ENCODE assay signal across 11 mouse cellular contexts in the genomic region with DNA sequence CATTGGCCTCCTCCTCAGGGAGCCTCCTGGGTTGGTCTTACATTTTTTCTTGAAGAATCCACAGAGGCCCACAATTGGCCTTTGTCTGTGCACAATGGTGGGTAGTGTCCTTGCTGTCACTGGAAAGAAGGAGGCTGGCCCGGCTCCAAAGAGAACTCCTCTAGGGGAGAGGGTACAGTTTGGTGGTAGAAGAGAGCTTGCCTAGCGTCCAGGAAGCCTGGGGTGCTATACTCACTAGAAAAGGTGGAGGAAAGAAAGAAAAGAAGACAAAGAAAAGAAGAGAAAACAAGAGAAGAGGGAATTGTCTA. TPM values are rescaled to one million over a fixed set of nuclear protein-coding genes. Genes with fewer than 3 reads are reported as not detected.
DNase-seq lines count a peak whose midpoint lies in the region; ATAC-seq and TF ChIP-seq lines count a peak whose summit lies in the region.
"Had no signal": no experiment of that assay in that cellular context is flagged by ENCODE, and none has a peak within 500 bp of the region (broad histone marks: within the 10 kb centered on the region; RNA-seq: fewer than 3 reads in every experiment).

No protein-coding gene starts in this region.

- TF ChIP-seq CTCF in lung, postnatal 0 days (IDR thresholded peaks at IDR 0.05): no peak

- no peaks in the 10 kb centered on the region for H3K36me3 ChIP-seq in hindbrain, embryonic 10.5 days
- H3K36me3 ChIP-seq in hindbrain, embryonic 14.5 days (replicated peaks; ENCODE audit: control insufficient read depth, insufficient read depth): no peaks in the 10 kb centered on the region
- H3K36me3 ChIP-seq in lung, postnatal 0 days (ENCODE audit: insufficient read depth, low read length): no peaks in the 10 kb centered on the region
- no peaks in the 10 kb centered on the region for H3K36me3 ChIP-seq in heart, embryonic 15.5 days
- H3K36me3 ChIP-seq: embryonic facial prominence, embryonic 15.5 days had no signal

- H3K4me2 ChIP-seq in hindbrain, embryonic 14.5 days (replicated peaks): no peak overlapping the region
- no peak overlapping the region for H3K4me2 ChIP-seq in lung, postnatal 0 days (replicated peaks; ENCODE audit: low read depth, low read length)
- no peak overlapping the region for H3K4me2 ChIP-seq in heart, embryonic 15.5 days

- H3K9me3 ChIP-seq in hindbrain, embryonic 10.5 days: no peaks in the 10 kb centered on the region
- H3K9me3 ChIP-seq in hindbrain, embryonic 14.5 days (ENCODE audit: control insufficient read depth, low read length): no peaks in the 10 kb centered on the region
- no peaks in the 10 kb centered on the region for H3K9me3 ChIP-seq in lung, postnatal 0 days (ENCODE audit: low read length)
- H3K9me3 ChIP-seq in heart, embryonic 15.5 days (replicated peaks): no peaks in the 10 kb centered on the region
- H3K9me3 ChIP-seq: embryonic facial prominence, embryonic 15.5 days had no signal

- WGBS in hindbrain, embryonic 10.5 days: 20% methylated on average over 2 of the region's 2 CpGs
- 10% methylated on average over 2 of the region's 2 CpGs for WGBS in hindbrain, embryonic 14.5 days
- WGBS in lung, postnatal 0 days: 33% methylated on average over 2 of the region's 2 CpGs
- 53% methylated on average over 2 of the region's 2 CpGs for WGBS in heart, embryonic 15.5 days

- DNase-seq in hindbrain, embryonic 10.5 days (ENCODE audit: low spot score): peak; percentile 34
- DNase-seq in hindbrain, embryonic 14.5 days (ENCODE audit: low spot score): no peak
- no peak for DNase-seq in lung, postnatal 0 days (ENCODE audit: low spot score)
- DNase-seq in lung, postnatal 36 days: no peak
- DNase-seq in ZHBTc4 (ENCODE audit: low read depth, low spot score): peak; percentile 23
- no peak for DNase-seq in urinary bladder, postnatal 4 days (ENCODE audit: low spot score in 2 of 2)
- DNase-seq: cerebellum, adult 8-10 months had no signal

- no peak for TF ChIP-seq EP300 in lung, postnatal 0 days (IDR thresholded peaks at IDR 0.05)

- H3K4me3 ChIP-seq in hindbrain, embryonic 10.5 days: no peak overlapping the region
- H3K4me3 ChIP-seq in hindbrain, embryonic 14.5 days (replicated peaks; ENCODE audit: low read length): no peak overlapping the region
- no peak overlapping the region for H3K4me3 ChIP-seq in lung, postnatal 0 days (ENCODE audit: low read depth, low read length)
- H3K4me3 ChIP-seq in heart, embryonic 15.5 days: no peak overlapping the region
- H3K4me3 ChIP-seq: embryonic facial prominence, embryonic 15.5 days had no signal

- H3K27me3 ChIP-seq in hindbrain, embryonic 10.5 days (ENCODE audit: insufficient read depth, poor library complexity, severe bottlenecking): peaks cover 83% of the 10 kb centered on the region
- peaks cover 17% of the 10 kb centered on the region; the same call in 1 of the 2 replicates for H3K27me3 ChIP-seq in hindbrain, embryonic 14.5 days (ENCODE audit: control insufficient read depth, insufficient read depth, low read length)
- no peaks in the 10 kb centered on the region for H3K27me3 ChIP-seq in lung, postnatal 0 days (replicated peaks; ENCODE audit: insufficient read depth, low read length)
- no peaks in the 10 kb centered on the region for H3K27me3 ChIP-seq in heart, embryonic 15.5 days

- no peak overlapping the region for H3K9ac ChIP-seq in hindbrain, embryonic 14.5 days
- H3K9ac ChIP-seq in lung, postnatal 0 days (replicated peaks; ENCODE audit: low read depth): no peak overlapping the region
- H3K9ac ChIP-seq in heart, embryonic 15.5 days: no peak overlapping the region
- H3K9ac ChIP-seq: embryonic facial prominence, embryonic 15.5 days; liver, embryonic 14.5 days had no signal

- ATAC-seq in hindbrain, embryonic 14.5 days (ENCODE audit: low FRiP score): no peak
- 0 out of 2 replicates have a peak, but pooled peaks have one; percentile 32 for ATAC-seq in lung, postnatal 0 days
- no peak for ATAC-seq in heart, embryonic 15.5 days (replicated peaks; ENCODE audit: insufficient number of reproducible peaks, insufficient read depth, low FRiP score, low read depth)
- ATAC-seq in erythroid progenitor cell, adult 5-6 weeks (replicated peaks; ENCODE audit: low FRiP score, poor library complexity, severe bottlenecking): no peak

- peaks cover 40% of the 10 kb centered on the region for H3K4me1 ChIP-seq in hindbrain, embryonic 10.5 days (replicated peaks)
- H3K4me1 ChIP-seq in hindbrain, embryonic 14.5 days (replicated peaks; ENCODE audit: control insufficient read depth, insufficient read depth, low read length): 0 out of 2 replicates have a peak, but pooled peaks cover 5% of the 10 kb centered on the region
- no peaks in the 10 kb centered on the region; the same call in 1 of the 2 replicates for H3K4me1 ChIP-seq in lung, postnatal 0 days (ENCODE audit: insufficient read depth, low read depth, low read length)
- peaks cover 12% of the 10 kb centered on the region for H3K4me1 ChIP-seq in heart, embryonic 15.5 days (replicated peaks)

- peak overlapping the region; percentile 19; the same call in 1 of the 2 replicates for H3K27ac ChIP-seq in hindbrain, embryonic 10.5 days
- H3K27ac ChIP-seq in hindbrain, embryonic 14.5 days: no peak overlapping the region
- peak overlapping the region; percentile 49; the same call in 1 of the 2 replicates for H3K27ac ChIP-seq in lung, postnatal 0 days (ENCODE audit: low read length)
- peak overlapping the region; percentile 46; the same call in 1 of the 2 replicates for H3K27ac ChIP-seq in heart, embryonic 15.5 days
- H3K27ac ChIP-seq: embryonic facial prominence, embryonic 15.5 days; liver, embryonic 14.5 days had no signal

RNA-seq across cellular contexts. Expression of a gene that starts 43.5 kb away (rescaled TPM):
- 29.0 and 32.0 TPM in 2 replicates for polyA plus RNA-seq in hindbrain, embryonic 10.5 days (2016; fragmentation: Nextera tagmentation; extraction: Ambion mirVana)
- polyA plus RNA-seq in hindbrain, embryonic 14.5 days (2014; fragmentation: Nextera tagmentation; extraction: Ambion mirVana): 19.1 and 20.9 TPM in 2 replicates
- 78.2 and 113 TPM in 2 replicates for polyA plus RNA-seq in lung, postnatal 0 days (2015; fragmentation: Nextera tagmentation; extraction: Ambion mirVana)
- polyA plus RNA-seq in heart, embryonic 15.5 days (2015; fragmentation: Nextera tagmentation; extraction: Ambion mirVana): 46.3 and 54.9 TPM in 2 replicates
- 9.0 and 23.1 TPM in 2 replicates for total RNA-seq in erythroid progenitor cell, adult 5-6 weeks (2015; ENCODE audit: low replicate concordance)
- 17.5 and 22.3 TPM in 2 replicates for total RNA-seq in erythroid progenitor cell, adult 5-6 weeks (2017; ENCODE audit: low replicate concordance)

RNA-seq across cellular contexts. Expression of a gene that starts 49.9 kb away (rescaled TPM):
- 23.1 and 26.2 TPM in 2 replicates for polyA plus RNA-seq in hindbrain, embryonic 10.5 days (2016; fragmentation: Nextera tagmentation; extraction: Ambion mirVana)
- polyA plus RNA-seq in hindbrain, embryonic 14.5 days (2014; fragmentation: Nextera tagmentation; extraction: Ambion mirVana): 7.9 and 9.1 TPM in 2 replicates
- polyA plus RNA-seq in lung, postnatal 0 days (2015; fragmentation: Nextera tagmentation; extraction: Ambion mirVana): 21.1 and 21.4 TPM in 2 replicates
- 20.6 and 21.8 TPM in 2 replicates for polyA plus RNA-seq in heart, embryonic 15.5 days (2015; fragmentation: Nextera tagmentation; extraction: Ambion mirVana)
- 26.7 and 27.2 TPM in 2 replicates for total RNA-seq in erythroid progenitor cell, adult 5-6 weeks (2015; ENCODE audit: low replicate concordance)
- 13.4 and 16.0 TPM in 2 replicates for total RNA-seq in erythroid progenitor cell, adult 5-6 weeks (2017; ENCODE audit: low replicate concordance)

Comparison
In these comparisons a context has a peak if more than half of its experiments do, and no peak if none do; other contexts are left out.
1. DNase-seq: peak in hindbrain, embryonic 10.5 days (single experiment) and ZHBTc4 (single experiment); none in hindbrain, embryonic 14.5 days (single experiment), lung, postnatal 0 days (single experiment), lung, postnatal 36 days (single experiment) and urinary bladder, postnatal 4 days (0 of 2).